Mouse (Mus musculus) gastrocnemius, postnatal 4 days (tissue): ENCODE results near the gene Eif4ebp2. TPM values are rescaled to one million over a fixed set of nuclear protein-coding genes. Genes with fewer than 3 reads are reported as not detected.
"Not testable (repeated sequence)": the region's sequence is repeated elsewhere in the genome, so short reads cannot be mapped to it uniquely, and the experiment has no call there.

ENCODE experiments used
- DNase-seq, 2 experiments: peaks; one replicate each; pipeline ENCODE4 v3.0.0; 2021 to 2022; ENCODE audit warnings: low spot score in 2 of 2, mixed read lengths in 2 of 2
- total RNA-seq, 2 experiments: library from RNA; stranded (reverse); gene quantifications; 2 replicates each; pipeline ENCODE4 v1.2.3; 2021

The Eif4ebp2 gene
- total RNA-seq, 2 experiments from 2014 or later: 123 to 124 TPM

GRCm38 (mm10) chr10:61466873-61467272 is 14.4 kb upstream of the Eif4ebp2 start:
- no peak for DNase-seq

GRCm38 (mm10) chr10:61466242-61466641 is 13.8 kb upstream of the Eif4ebp2 start:
- no peak for DNase-seq

GRCm38 (mm10) chr10:61465009-61465408 is 12.5 kb upstream of the Eif4ebp2 start:
- no peak for DNase-seq

- no peak for DNase-seq
These were observed 4.7 kb upstream of the Eif4ebp2 start for GRCm38 (mm10) chr10:61457182-61457581.

- DNase-seq: not testable (repeated sequence)
These were observed 710 bp upstream of the Eif4ebp2 start for GRCm38 (mm10) chr10:61453171-61453570.

GRCm38 (mm10) chr10:61451931-61452617 is 387 bp downstream of the Eif4ebp2 start:
- peak; percentile 36 to 55 for DNase-seq

GRCm38 (mm10) chr10:61451463-61451930 is 964 bp downstream of the Eif4ebp2 start:
- peak in 1 of 2 experiments; percentile 29 for DNase-seq

GRCm38 (mm10) chr10:61448834-61449233 is 3.6 kb downstream of the Eif4ebp2 start:
- no peak for DNase-seq

- DNase-seq: no peak
These were observed 4.7 kb downstream of the Eif4ebp2 start for GRCm38 (mm10) chr10:61447581-61448353.

- DNase-seq: no peak
These were observed 7.4 kb downstream of the Eif4ebp2 start for GRCm38 (mm10) chr10:61445016-61445415.

- DNase-seq: no peak
These were observed 8.6 kb downstream of the Eif4ebp2 start for GRCm38 (mm10) chr10:61443876-61444275.

GRCm38 (mm10) chr10:61443456-61443855 is 9.0 kb downstream of the Eif4ebp2 start:
- no peak for DNase-seq

GRCm38 (mm10) chr10:61440202-61440800 is 12.2 kb downstream of the Eif4ebp2 start:
- no peak for DNase-seq

- DNase-seq: no peak
These were observed 21.1 kb downstream of the Eif4ebp2 start for GRCm38 (mm10) chr10:61431375-61431774.

GRCm38 (mm10) chr10:61429043-61429442 is 23.4 kb downstream of the Eif4ebp2 start:
- DNase-seq: no peak

GRCm38 (mm10) chr10:61428416-61428815 is 24.0 kb downstream of the Eif4ebp2 start:
- DNase-seq: no peak

GRCm38 (mm10) chr10:61427951-61428350 is 24.5 kb downstream of the Eif4ebp2 start:
- no peak for DNase-seq

- no peak for DNase-seq
These were observed 26.2 kb downstream of the Eif4ebp2 start for GRCm38 (mm10) chr10:61426251-61426757.

- no peak for DNase-seq
These were observed 27.4 kb downstream of the Eif4ebp2 start for GRCm38 (mm10) chr10:61425047-61425446.

GRCm38 (mm10) chr10:61424500-61424899 is 28.0 kb downstream of the Eif4ebp2 start:
- DNase-seq: no peak

- peak in 1 of 2 experiments; percentile 48 for DNase-seq
These were observed 29.2 kb downstream of the Eif4ebp2 start for GRCm38 (mm10) chr10:61423289-61423688.

GRCm38 (mm10) chr10:61422861-61423260 is 29.6 kb downstream of the Eif4ebp2 start:
- no peak for DNase-seq
